Mouse (Mus musculus) large intestine, adult 2 months (tissue): ENCODE data around the gene Khdrbs1. TPM values are rescaled to one million over a fixed set of nuclear protein-coding genes. Genes with fewer than 3 reads are reported as not detected.
"Not testable (repeated sequence)": the region's sequence is repeated elsewhere in the genome, so short reads cannot be mapped to it uniquely, and the experiment has no call there.

ENCODE experiments used
- DNase-seq: peaks from one replicate; pipeline ENCODE4 v3.0.0-alpha.2; 2012; ENCODE audit warnings: low read depth, low spot score
- WGBS: fragments of 180-500 bp; shearing (Covaris S2); methylation state at CpG from one replicate; pipeline ENCODE4 v1.1.7; 2018; 5-methylcytosine and 5-hydroxymethylcytosine counted together
- polyA plus RNA-seq: library from polyadenylated mRNA; depleted of rRNA; stranded (reverse); fragments of >200 nt; gene quantifications from 2 replicates; pipeline ENCODE4 v1.2.3, GENCODE M21; 2012; rRNA removed

The Khdrbs1 gene
- 13.9 and 16.1 TPM in 2 replicates for polyA plus RNA-seq

DNA sequence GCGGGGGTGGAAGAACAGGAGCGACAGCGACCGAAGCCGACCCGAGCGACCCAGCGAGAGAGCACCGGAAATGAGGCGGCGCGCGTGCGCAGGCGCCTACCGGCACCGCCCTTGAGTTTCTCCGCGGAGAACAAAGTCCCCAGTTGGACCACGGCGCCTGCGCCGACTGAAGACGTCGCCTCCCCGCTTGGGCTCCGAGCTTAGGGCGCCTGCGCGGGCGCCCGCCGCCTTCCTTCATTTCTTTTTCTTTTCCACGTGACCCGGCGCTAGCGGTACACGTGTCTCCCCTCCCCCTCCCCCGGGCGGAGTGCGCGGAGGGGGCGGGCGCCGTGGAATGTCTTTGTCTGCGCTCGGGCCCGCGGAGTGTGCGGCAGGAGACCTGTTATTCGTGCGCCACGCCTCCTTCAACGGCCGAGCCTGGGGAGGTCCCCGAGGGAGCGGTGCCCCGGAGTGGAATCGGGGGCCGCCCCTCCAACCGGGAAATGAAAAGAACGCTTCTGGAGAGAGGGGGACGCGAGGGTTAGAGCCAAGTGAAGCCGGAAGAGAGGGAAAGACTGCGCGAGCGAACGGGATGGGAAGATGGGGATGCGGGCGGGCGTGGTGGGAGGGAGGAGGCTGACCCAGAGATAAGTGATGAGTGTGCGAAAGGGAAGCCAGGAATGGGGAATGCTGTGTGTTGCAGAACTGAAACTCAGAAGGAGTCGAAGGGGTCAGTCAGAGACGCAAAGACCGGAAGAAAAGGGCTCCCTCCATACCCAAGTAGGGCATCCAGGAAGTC lies at the start of gene Khdrbs1:
TSS of gene Khdrbs1 (minus strand) at position 72 of the 778 bp plus-strand sequence.
- DNase-seq: peak; percentile 79
- WGBS: under 1% methylated on average over 76 of the region's 76 CpGs

DNA sequence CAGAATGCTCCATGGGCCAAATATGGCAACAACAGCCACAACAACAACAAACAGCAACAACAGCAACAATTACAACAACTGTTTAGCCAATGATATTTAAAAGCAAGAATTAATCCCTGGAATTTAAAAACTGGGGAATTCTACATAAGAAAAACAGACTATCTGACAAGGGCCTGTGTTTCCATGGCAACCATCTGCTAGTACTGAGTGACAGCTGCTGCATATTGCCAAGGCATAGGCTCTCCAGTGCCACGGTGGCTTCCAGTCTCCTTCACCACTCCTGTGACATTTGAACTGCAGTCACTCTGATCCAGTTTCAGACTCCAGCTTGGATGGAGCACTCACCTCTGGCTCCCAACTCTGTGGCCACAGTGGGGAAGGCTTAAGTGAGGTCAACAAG lies 49.3 kb upstream of the Khdrbs1 start:
- DNase-seq: no peak
- 56% methylated on average over 1 of the region's 1 CpGs for WGBS

DNA sequence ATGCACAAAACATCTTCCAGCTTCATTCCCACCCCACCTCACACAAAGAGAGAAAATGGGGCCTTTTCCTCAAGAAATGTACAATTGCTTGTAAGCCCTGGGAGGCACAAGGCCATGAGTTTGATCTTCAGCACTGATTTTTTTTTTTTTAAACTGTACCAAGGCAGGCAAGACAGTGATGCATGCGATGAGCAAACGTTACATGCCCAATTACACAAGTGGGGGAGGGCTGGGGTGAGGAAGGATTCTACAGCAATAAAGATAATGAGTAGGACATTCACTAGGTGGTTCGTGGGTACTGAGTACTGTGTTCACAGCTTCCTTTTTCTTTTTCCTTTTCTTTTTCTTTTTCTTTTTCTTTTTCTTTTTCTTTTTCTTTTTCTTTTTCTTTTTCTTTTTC lies 48.4 kb upstream of the Khdrbs1 start:
- 46% methylated on average over 3 of the region's 3 CpGs for WGBS
- DNase-seq: no peak

DNA sequence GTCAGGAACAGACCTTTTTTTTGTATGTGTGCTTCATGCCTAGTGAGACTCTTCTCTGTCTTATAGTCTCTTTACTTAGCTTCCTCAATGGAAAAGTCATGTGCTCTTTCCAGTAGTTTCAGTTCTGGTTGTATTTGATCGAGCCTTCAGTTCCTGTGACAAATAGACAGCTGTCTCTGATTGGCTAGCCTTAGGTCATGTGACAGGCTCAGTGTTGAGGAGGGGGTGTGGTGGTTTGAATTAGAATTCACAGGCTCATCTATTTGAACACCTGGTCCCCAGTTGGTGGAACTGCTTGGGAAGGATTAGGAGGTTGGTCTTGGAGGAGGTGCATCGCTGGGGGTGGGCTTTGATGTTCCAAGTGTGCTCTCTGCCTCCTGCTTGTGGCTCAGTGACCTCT lies 47.5 kb upstream of the Khdrbs1 start:
- DNase-seq: no peak
- 93% methylated on average over 2 of the region's 2 CpGs for WGBS

DNA sequence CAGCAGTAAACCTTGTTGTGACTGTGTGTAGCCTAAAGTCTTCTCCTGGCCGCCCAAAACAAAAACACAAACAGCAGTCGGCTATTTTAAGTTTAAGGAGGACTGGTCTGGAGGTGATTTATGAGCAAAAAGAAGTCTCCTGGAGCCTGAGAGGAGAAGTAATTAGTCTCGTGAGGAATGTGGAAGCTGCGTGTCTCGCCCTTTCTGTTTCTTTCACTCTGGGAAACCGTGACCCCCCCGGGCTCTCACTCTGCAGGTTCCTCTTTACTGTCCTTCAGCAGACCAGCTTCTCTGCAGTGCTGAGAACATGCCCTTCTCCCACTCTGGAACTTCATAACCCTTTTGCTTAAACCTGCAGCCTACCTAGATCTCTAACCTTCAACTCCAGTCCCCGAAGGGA lies 46.6 kb upstream of the Khdrbs1 start:
- no peak for DNase-seq
- 53% methylated on average over 8 of the region's 8 CpGs for WGBS

DNA sequence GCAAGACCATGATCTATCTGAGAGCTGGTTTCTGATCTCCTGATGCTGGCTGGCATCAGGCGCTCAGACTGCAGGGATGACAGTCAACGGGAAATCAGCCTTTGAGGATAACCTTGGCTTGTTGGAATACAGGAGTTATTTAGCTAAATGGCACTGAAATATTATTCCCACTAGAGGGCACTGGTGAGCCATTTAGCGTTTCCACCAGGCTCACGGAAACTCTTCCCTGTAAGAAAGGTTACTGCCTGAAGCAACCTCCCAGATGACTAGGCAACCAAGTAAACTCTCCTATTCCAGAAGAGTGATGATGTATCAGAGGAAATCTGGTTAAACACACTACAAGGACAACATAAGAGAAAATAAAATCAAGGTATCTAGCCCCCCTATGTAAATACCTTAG lies 43.1 kb upstream of the Khdrbs1 start:
- WGBS: 0% methylated on average over 4 of the region's 4 CpGs
- DNase-seq: peak; percentile 84

DNA sequence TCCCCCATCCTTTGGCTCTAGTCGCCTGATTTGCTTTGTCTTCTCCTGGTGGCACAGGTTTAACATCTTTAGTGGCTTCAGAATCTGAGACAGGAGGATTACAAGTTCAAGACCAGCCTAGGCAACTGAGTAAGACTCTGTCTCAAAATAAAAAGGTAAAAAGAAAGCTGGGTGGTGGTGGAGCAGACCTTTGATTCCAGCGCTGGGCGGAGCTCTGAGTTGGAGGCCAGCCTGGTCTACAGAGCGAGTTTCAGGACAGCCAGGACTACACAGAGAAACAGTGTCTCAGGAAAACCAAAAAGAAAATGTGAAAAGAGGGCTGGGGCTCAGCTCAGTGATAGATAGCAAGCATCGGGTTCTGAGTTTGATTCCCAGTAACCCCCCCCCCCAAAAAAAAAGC lies 41.4 kb upstream of the Khdrbs1 start:
- no peak for DNase-seq
- 62% methylated on average over 5 of the region's 5 CpGs for WGBS

DNA sequence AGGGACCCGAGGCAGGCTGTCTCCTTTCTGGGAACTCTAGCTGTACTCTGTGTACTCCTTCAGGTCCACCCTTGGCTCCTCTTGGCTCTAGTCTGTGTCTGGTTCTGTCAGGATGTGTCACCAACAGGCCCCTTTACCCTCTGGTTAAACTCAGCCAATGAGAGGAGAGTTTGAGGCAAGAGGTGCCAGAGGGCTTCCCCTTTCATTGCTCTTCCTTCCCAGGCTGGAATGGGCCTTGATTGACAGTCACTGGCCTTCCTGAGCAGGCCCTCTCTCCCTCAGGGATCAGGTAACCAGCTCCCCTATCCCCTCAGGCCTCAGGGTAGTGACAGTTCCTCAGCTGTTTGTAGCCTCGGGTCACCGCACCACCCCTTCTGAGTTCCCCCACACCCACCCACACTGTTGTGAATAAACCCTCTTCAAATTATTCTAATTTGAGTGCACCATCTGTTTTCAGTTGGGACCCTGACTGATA lies 40.8 kb upstream of the Khdrbs1 start:
- DNase-seq: no peak
- WGBS: 76% methylated on average over 3 of the region's 3 CpGs

DNA sequence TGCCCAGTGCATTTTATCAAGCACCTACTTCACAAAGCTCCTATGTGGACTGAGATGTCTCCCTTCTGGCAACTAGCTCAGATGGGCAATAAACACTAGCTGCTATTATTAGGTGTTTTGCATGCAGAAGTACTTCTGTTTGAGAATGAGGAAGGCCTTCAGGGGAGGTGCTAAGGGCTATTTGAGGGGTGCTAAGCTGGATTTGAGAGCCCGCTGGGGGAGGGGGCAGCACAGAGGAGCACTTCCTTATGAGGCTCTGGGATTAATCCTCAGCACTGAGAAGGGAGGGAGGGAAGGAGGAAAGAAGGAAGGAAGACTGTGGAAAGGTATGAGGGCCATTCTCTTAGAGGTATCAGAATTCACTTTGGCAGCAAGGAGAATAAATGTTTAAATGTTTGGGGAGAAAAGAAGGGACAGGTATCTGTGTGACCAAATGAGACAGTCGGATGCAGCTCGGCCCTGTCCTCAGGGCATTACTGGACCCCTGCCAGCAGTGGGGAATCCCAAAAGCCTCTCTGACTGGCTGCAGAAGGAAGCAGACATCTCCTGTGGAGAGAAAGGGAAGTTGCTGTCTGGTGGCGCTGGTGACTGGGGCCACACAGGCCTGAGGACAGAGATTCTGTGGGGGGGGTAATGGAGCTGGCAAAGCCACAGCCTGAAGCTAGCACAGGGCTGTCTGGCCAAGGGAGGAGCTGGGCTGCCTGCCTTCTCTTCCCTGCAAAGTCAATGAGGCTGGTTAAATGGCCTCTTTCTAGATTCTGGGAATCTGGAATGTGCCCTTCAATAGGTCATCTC lies 40.0 kb upstream of the Khdrbs1 start:
- DNase-seq: no peak
- WGBS: 43% methylated on average over 4 of the region's 4 CpGs

DNA sequence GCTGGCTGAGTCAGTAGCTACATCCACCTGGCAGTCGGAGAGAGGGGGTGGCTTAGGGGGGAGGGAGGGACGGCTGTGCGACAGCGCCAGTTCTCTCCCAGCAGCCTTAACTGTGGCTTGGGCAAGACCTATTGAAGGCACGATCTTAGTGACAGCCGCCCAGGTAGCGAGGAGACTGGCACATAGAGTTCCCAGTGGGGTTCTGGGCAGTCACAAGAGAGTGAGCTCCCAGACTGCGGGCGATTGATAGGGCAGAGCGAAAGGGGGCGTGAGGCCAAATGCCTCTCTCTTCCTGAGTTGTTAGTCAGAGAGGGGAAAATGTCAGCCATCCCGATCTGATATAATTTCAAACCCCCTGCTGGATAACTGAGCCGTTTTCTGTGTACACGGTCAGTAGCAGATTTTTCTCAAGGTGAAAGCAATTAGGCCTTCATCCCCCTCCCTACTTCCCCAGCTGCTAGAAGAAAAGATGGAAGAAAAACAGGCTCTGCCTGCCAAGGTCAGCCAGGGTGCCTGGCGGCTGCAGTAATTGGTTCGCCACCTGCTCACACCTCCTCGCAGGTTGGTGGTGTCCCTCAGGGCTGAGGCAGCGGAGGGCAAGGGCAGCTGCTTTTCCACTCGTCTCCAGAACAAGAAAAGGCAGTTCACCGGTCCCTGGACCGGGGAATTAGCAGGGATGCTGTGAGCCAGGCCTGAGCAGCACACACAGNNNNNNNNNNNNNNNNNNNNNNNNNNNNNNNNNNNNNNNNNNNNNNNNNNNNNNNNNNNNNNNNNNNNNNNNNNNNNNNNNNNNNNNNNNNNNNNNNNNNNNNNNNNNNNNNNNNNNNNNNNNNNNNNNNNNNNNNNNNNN lies 29.8 kb upstream of the Khdrbs1 start:
- 10% methylated on average over 21 of the region's 21 CpGs for WGBS
- DNase-seq: no peak

DNA sequence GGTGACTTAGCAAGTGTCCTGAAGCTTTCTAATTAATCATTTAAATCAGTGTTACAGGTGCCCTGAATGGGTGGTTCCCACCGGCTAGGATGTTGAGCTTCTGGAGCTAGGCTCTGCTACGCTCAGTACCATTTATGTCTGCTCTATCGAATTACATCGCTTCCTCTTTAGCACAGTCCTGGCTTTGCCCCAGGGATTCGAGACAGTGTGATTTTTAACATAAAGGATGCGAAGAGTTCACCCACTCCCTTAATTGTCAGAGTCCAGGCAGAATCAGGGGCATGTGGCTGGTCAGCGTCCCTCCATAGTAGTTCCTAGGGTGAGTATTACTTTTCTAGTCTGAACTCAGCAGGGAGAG lies 29.2 kb upstream of the Khdrbs1 start:
- no peak for DNase-seq
- 31% methylated on average over 7 of the region's 7 CpGs for WGBS

DNA sequence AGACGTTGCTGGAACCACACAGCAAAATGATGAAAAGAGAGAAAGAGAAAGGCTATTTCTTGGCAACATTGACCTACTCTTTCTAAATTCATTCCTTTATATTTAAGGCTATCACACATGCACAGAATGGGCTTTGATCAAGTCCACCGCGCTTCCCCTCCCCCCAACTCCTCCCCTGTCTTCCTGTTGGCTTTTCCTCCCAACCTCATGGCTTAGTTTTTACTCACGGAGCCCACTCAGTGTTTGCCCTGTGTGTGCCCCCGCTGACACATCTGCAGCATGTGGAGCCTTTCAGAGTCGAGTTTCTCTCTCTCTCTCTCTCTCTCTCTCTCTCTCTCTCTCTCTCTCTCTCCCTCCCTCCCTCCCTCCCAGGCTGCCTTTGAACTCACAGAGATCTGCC lies 28.5 kb upstream of the Khdrbs1 start:
- no peak for DNase-seq
- WGBS: 70% methylated on average over 6 of the region's 6 CpGs

DNA sequence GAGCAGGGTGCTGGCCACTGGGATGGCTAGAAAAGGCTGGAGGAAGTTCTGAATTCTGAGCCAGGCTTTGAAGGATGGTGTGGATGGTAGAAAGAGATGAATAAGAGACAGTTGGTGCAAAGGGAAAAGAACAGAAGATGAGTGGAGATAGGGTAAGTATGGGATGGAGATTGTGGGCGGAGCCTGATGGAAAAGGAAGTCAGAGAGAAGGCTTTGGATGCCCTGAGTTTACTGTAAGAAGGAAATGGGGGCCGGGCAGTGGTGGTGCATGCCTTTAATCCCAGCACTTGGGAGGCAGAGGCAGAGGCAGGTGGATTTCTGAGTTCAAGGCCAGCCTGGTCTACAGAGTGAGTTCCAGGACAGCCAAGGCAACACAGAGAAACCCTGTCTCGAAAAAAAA lies 26.6 kb upstream of the Khdrbs1 start:
- WGBS: 76% methylated on average over 3 of the region's 3 CpGs
- DNase-seq: not testable (repeated sequence)

DNA sequence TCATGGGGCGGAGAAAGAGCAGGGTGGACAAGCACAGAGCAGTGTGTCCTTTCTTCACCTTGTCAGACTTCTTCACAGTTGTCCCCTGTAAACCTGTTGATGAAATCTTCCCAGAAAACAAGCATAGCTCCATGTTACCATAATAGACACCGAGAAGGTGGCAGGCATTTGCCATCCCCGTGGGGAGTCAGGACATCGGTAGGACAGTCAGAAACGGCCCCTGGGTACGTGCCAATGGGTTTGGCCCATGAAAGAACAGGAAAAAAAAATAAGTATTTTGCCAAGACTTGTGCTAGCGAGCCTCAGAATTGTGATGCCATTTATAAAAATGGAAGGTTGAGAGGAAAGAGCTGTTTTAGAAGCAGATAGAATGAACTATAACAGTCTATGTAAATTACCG lies 25.7 kb upstream of the Khdrbs1 start:
- 64% methylated on average over 8 of the region's 8 CpGs for WGBS
- no peak for DNase-seq

DNA sequence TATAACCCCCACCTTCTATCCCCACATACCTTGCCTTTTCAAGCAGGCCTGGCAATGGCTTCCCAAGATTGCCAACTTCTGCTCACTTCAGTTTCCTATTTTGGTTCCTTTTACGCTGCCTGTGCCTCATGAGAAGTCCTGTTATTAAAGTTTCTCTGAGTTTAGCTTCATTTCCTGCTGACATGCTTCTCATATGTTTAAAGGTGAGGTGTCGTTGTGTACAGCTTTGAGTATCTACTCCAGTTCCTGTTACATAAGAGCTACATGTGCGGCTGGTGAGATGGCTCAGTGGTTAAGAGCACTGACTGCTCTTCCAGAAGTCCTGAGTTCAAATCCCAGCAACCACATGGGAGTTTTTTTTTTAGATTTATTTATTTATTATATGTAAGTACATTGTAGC lies 23.2 kb upstream of the Khdrbs1 start:
- no peak for DNase-seq

DNA sequence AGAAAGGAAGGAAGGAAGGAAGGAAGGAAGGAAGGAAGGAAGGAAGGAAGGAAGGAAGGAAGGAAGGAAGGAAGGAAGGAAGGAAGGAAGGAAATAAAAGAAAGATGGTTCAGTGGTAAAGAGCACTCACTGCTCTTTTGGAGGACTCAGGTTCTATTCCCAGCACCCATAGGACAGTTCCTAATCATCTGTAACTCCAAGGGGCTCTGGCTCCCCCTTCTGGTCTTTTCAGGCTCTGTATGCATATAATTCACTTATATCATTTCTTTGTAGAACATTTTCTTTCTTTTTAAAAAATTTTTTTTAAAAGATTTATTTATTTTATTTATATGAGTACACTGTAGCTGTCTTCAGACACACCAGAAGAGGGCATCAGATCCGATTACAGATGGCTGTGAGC lies 20.4 kb upstream of the Khdrbs1 start:
- not testable (repeated sequence) for DNase-seq
- WGBS: 84% methylated on average over 1 of the region's 1 CpGs

More for the DNA sequence above, 23.2 kb upstream of the Khdrbs1 start:
- WGBS: 89% methylated on average over 3 of the region's 3 CpGs

DNA sequence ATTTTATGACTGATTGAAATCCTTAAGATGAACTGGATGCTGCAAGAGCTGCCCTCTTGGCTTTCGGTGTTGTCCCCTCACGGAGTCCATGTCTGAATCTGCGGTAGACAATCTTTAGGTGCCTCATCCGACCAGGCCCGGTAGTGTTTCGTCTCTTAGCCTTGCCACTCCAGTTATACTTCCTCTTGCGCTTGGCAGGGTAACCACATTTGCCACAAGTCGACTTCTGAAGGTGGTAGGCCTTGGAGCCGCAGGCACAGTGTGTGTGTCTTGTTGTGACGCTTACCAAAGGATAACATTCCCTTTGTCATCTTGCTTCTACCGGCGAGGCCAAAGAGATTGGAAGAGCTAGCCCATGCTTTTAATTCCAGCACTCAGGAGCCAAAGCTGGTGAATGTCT lies 19.5 kb upstream of the Khdrbs1 start:
- 88% methylated on average over 12 of the region's 12 CpGs for WGBS
- no peak for DNase-seq

DNA sequence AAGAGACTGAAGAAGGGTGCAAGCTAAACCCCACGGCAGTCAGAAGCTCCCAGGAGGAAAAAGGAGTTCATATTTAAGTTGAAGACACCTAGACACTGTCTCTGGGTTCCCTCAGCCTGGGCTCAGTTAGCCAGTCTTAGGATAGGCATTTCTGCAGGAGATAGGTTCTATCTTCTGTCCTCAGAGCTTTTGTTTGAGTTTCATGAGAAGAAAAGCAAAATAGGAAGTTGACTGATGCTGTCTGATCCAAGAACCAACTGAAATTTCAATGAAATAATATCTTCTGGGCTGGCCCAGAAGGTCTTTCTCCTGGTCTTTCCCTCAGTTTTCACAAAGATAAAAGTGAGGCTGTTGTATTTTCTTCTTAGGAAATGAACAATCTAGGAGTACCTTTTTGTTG lies 13.4 kb upstream of the Khdrbs1 start:
- WGBS: 83% methylated on average over 1 of the region's 1 CpGs
- DNase-seq: no peak

DNA sequence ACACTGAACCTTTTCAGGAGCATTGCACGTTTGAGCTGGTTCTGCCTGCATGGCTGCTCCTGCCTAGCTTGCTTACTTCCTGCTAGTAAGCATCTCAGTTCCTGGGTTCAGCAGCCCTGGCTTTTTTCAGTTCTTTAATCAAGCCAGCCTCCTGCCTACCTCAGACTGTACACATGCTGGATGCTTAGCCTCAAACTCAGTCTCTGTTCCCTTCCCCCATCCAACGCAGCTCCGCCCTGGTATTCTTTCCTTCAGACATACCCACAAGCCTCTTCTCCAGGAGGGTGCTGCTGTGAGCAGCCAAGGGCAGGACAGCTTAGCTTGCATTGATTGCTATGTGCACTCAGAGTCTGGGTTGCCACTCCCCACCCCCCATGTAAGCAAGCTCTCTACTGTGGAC lies 12.6 kb upstream of the Khdrbs1 start:
- WGBS: 65% methylated on average over 3 of the region's 3 CpGs
- no peak for DNase-seq

DNA sequence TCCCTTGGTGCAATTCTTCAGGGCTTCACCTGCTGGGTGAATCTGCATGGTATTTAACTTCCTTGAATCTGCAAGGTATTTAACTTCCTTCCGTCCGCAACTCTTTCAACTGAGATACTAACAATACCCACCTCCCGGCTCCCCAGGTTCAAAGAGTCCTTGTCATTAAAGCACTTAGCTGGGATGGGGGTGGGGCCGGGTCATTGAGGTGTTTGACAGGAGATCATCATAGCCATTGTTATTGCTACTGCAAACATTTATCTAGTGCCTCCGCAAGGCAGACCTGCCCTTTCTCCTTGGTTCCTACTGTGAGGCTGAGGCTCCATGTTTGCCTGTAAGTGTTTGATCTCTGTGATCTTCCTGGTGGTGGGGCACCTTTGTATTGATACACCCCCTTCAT lies 8.3 kb upstream of the Khdrbs1 start:
- peak; percentile 36 for DNase-seq
- 21% methylated on average over 5 of the region's 5 CpGs for WGBS
